Mouse (Mus musculus) liver, embryonic 14.5 days (tissue): Measurements from ENCODE around the gene Grifin.

Experiments used
- CTCF ChIP-seq: IDR thresholded peaks from 2 replicates; pipeline ENCODE4 v1.5.1; 2016; ENCODE audit warnings: antibody characterized with exemption, low read depth, control low read depth
- EP300 ChIP-seq: IDR thresholded peaks from 2 replicates; pipeline ENCODE4 v1.6.1; 2016; ENCODE audit warnings: antibody characterized with exemption, low read depth

- peak; percentile 93 for TF ChIP-seq CTCF
- TF ChIP-seq EP300, result no peak
Observed at GRCm38 (mm10) chr5:140568321-140568970, 3.6 kb upstream of the Grifin start.
